Mouse (Mus musculus) megakaryocyte progenitor cell, adult 5-6 weeks (primary cell): ENCODE data around the gene Kif21a. TPM values are rescaled to one million over a fixed set of nuclear protein-coding genes. Genes with fewer than 3 reads are reported as not detected.
A peak's percentile ranks its signal among the peaks of the same experiment; 100 is the strongest.

Source experiments
- ATAC-seq: replicated peaks from 2 replicates; pipeline ENCODE4 v1.8.0; 2016; ENCODE audit warnings: mild to moderate bottlenecking, moderate TSS enrichment, inconsistent platforms; ENCODE audit not compliant: poor library complexity
- total RNA-seq, 2 experiments: library from RNA; stranded (forward) in 1 of 2; stranded (reverse) in 1 of 2; fragments of 157-497, 149-512 nt in 1 of 2; fragments of 200-1000 nt in 1 of 2; gene quantifications; 2 replicates each; pipeline versions ENCODE4 v1.2.3 to v1.2.4; 2015 to 2017

The Kif21a gene
- total RNA-seq, 2 experiments from 2014 or later = 0.17 to 1.8 TPM

- no peak for ATAC-seq
Observed at GRCm38 (mm10) chr15:90951383-90951782, 98.4 kb downstream of the Kif21a start.

GRCm38 (mm10) chr15:90938469-90938868, 111.3 kb downstream of the Kif21a start:
- ATAC-seq = no peak

GRCm38 (mm10) chr15:90935579-90935978, 114.2 kb downstream of the Kif21a start:
- 0 out of 2 replicates have a peak, but pooled peaks have one; percentile 39 for ATAC-seq

GRCm38 (mm10) chr15:90931451-90931850, 118.3 kb downstream of the Kif21a start:
- no peak for ATAC-seq

GRCm38 (mm10) chr15:90929043-90929442, 120.7 kb downstream of the Kif21a start:
- ATAC-seq = no peak; the same call in 1 of the 2 replicates

- no peak for ATAC-seq
Observed at GRCm38 (mm10) chr15:90896480-90896879, 153.3 kb downstream of the Kif21a start.

- ATAC-seq = no peak
Observed at GRCm38 (mm10) chr15:90887466-90887865, 162.3 kb downstream of the Kif21a start.

Other genes with a start within 250 kb of the Kif21a start
- 31.1 and 39.5 TPM in 2 replicates for gene Abcd2, start 141.9 kb upstream of the Kif21a start, total RNA-seq (2015)
- gene Abcd2, start 141.9 kb upstream of the Kif21a start, total RNA-seq (2017) = 40.6 and 43.8 TPM in 2 replicates
- not detected in 2 replicates for gene CN725425, start 149.5 kb upstream of the Kif21a start, total RNA-seq (2015)
- not detected in 2 replicates for gene CN725425, start 149.5 kb upstream of the Kif21a start, total RNA-seq (2017)